Mouse (Mus musculus): ENCODE measurements around the gene Zscan20.
"Not testable (repeated sequence)": the region's sequence is repeated elsewhere in the genome, so short reads cannot be mapped to it uniquely, and the experiment has no call there.

The Zscan20 gene

GRCm38 (mm10) chr4:128615761-128616160, 5.9 kb upstream of the Zscan20 start:
- no peak for DNase-seq (ENCODE audit: low spot score in 2 of 2)

- peak in 1 of 2 experiments; percentile 43 for DNase-seq (ENCODE audit: low spot score in 2 of 2)
Measured at GRCm38 (mm10) chr4:128613326-128613725, 3.4 kb upstream of the Zscan20 start.

DNA sequence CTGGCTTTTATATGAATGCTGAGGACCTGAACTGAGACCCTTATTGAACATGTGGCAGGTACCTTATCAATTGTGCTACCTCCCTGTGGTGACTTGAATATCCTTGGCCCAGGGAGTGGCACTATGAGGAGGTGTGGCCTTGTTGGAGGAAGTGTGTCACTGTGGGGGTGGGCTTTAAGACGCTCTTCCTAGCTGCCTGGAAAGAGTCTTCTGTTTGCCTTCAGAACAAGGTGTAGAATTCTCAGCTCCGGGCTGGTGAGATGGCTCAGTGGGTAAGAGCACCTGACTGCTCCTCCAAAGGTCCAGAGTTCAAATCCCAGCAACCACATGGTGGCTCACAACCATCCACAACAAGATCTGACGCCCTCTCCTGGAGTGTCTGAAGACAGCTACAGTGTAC, 1.8 kb upstream of the Zscan20 start:
- not testable (repeated sequence) for DNase-seq (ENCODE audit: low spot score in 2 of 2)

DNA sequence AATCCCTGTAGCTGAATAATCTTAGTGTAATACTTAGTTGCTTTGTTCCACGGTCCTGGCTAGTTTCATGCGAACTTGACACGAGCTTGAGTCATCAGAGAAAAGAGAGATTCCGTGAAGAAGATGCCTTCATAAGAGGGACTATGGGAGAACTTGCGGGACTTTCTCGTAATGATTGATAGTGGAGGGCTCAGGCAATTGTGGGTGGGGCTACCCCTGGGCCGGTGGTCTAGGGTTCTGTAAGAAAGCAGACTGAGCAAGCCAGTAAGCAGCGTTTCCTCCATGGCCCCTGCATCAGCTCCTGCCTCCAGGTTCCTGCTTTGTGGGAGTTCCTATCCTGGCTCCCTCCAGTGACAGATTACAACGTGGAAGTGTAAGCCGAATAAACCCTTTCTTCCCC, 808 bp upstream of the Zscan20 start:
- DNase-seq (ENCODE audit: low spot score in 2 of 2) = peak in 1 of 2 experiments; percentile 26

DNA sequence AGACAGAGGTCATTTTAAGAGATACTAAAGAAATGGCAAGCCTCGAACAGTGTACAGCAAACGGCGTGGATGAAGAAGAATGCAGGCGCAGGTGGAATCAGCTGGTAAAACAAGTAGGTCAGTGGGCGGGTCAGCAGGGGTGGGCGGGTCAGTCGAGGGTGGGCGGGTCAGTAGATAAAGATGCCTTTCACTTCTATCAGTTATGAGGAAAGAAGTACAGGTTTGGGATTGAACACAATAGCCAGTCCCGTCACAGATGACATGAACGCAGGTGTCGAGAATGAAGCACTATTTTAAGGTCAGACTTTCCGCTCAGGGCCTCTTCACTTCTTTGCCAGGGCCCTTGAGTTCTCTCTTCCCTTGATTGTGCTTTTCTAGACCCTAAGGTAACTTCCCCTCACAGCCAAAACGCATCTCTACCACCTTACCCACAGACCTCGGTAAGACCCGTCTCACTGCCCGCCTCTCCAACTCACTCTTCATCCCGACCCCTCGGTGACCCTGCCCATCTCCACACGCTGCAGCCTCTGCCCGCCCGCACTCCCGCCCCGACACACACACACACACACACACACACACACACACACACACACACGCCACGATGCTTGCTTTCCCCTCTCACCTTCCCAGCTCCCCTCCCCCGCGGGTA, 498 bp downstream of the Zscan20 start:
- no peak for DNase-seq (ENCODE audit: low spot score in 2 of 2)

GRCm38 (mm10) chr4:128607661-128608060, 2.2 kb downstream of the Zscan20 start:
- DNase-seq (ENCODE audit: low spot score in 2 of 2) = no peak

DNA sequence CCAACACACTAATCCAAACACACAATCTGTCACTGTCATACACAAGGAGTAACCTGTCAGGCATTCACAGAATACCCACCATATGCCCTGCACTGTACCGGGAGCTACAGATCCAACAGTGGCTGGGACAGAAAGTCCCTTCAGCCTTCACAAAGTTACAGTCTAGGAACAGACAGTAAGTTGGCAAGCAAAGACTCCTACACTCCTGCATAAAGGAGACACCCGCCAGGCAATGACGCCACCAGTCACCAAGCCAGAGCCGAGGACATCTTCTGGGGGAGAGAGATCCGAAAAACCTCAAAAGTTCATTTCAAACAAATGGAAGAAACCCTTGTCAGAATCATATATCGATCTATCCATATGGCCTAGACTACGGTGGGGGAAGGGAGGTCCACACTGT, 3.3 kb downstream of the Zscan20 start:
- DNase-seq (ENCODE audit: low spot score in 2 of 2) = no peak

DNA sequence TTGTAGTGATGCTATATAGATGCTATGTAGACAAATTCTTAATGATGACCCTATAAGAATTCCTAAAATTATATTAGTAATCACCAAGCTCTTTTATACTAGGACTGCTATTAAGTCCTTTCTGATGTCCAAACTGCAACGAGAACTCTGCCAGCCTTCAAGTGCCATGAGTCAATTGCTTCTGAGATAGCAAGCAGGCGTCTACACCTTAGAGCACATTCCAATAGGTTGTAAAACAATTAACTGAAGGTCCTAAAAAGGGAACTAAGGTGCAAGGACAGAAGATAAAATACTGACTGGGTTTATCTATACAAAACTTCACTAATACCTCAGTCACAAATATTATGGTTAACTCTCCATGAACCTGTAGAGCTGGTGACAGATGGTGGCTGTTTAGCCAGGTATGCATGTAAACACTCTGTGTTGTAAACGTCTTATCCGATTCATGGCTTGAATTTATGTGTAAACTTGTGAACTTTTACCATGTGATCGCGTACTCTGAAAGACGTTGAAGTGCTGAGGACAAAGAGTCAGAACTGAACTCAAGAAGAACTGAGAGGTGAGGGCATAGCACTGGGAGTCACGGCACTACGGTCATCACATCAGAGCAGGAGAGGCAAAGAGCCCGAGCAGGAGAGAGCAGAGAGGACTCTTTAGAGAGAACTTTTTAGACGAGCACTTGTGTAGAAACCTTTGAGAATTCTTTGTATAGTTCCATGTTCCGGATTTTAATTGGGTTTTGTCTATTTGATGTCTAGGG, 11.9 kb downstream of the Zscan20 start:
- no peak for DNase-seq (ENCODE audit: low spot score in 2 of 2)

GRCm38 (mm10) chr4:128594062-128594461, 15.8 kb downstream of the Zscan20 start:
- DNase-seq (ENCODE audit: low spot score in 2 of 2) = no peak

- DNase-seq (ENCODE audit: low spot score in 2 of 2) = no peak
Measured at GRCm38 (mm10) chr4:128593286-128593685, 16.6 kb downstream of the Zscan20 start.

GRCm38 (mm10) chr4:128579182-128579581, 30.7 kb downstream of the Zscan20 start:
- DNase-seq (ENCODE audit: low spot score in 2 of 2) = no peak

DNA sequence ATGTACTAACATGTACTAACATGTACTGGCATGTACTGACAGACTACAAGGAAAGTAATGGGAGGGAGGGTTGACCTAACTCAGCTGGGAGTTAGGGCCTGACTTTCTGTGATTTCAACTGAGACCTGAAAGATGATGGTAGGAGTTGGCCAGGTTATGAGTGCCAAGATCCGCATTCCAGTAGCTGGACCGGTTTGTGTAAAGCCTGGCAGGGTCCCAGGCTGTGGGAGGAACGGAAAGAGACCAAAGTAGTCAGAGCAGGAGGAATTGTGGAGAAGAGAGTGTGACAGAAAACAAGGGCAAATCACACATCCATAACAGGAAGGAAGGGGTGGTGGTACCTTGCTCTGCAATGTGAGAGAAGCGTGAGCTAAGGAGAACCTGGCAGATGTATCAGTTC, 34.1 kb downstream of the Zscan20 start:
- no peak for DNase-seq (ENCODE audit: low spot score in 2 of 2)

GRCm38 (mm10) chr4:128560327-128560726, 49.6 kb downstream of the Zscan20 start:
- DNase-seq (ENCODE audit: low spot score in 2 of 2) = no peak

GRCm38 (mm10) chr4:128554198-128554597, 55.7 kb downstream of the Zscan20 start:
- DNase-seq (ENCODE audit: low spot score in 2 of 2) = no peak

DNA sequence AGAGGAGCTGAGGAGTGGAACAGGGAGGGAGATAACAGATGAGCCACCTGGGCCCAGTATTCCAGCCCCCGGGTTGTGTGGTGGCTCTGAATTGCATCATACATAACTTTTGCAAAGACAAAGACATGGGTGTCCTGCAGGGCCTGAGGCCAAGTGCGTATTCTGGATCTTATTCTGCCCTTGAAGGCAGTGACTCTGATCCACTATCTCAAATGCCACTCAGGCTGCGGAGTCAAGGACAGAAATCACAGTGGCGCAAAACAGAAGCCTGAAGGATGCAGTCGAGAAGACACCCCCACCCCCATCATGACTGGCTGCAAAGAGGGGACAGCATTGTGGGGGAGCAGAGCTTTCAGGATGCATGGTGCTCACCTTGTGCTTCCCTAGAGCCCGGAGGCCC, 59.1 kb downstream of the Zscan20 start:
- DNase-seq (ENCODE audit: low spot score in 2 of 2) = no peak

DNA sequence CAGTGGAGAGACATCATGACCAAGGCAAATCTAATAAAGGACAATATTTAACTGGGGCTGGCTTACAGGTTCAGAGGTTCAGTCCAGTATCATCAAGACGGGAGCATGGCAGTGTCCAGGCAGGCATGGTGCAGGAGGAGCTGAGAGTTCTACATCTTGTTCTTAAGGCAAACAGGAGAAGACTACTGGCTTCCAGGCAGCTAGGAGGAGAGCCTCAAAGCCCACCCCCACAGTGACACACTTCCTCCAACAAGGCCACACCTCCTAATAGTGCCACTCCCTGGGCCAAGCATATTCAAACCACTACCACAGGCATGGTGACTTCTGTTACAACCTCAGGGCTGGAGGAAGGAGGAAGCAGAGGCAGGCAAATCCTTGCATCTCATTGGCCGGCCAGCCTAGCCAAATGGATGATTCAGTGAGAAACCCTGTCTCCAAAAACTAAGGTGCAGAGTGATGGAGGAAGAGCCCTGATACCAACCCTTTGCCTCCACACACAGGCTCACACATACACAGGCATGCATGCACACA, 65.9 kb downstream of the Zscan20 start:
- not testable (repeated sequence) for DNase-seq (ENCODE audit: low spot score in 2 of 2)

DNA sequence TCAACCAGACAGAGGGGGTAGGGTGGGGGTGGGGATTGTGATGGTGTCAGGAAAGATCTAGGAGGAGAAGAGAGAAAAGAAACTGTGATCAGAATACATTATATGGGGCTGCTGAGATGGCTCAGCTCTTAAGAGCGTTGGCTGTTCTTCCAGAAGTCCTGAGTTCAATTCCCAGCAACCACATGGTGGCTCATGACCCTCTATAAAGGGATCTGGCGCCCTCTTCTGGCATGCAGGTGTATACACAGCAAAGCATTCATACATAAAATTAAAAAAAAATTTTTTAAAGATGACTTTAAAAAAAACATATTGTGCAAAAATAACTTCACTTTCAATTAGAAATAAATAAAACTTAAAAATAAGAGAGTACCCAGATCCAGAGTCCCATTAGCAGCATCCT, 66.5 kb downstream of the Zscan20 start:
- DNase-seq (ENCODE audit: low spot score in 2 of 2) = no peak
